Mouse (Mus musculus): ENCODE measurements around the gene Loxl1. TPM values are rescaled to one million over a fixed set of nuclear protein-coding genes. Genes with fewer than 3 reads are reported as not detected.
"Not testable (repeated sequence)": the region's sequence is repeated elsewhere in the genome, so short reads cannot be mapped to it uniquely, and the experiment has no call there.

The Loxl1 gene
- polyA plus RNA-seq, 1 experiment from 2014 or later, result 36.2 TPM

DNA sequence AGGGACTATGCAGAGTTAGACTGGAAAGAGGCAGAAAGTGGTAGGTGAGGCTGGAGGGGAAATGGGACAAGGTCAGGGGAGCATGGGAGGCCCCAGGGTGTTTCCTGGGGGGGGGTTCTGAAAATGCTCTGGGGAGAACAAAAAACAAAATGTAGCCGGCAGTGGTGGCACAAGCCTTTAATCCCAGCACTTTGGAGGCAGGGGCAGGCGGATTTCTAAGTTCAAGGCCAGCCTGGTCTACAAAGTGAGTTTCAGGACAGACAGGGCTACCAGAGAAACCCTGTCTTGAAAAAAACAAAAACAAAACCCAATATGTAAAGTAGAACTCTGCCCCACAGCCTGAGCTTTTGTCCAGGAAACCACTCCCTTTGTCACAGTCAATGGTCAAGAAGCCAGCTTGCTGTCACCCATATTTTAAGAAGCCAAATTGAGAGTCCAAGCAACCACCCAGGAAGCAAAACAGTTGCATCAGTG is 40.9 kb downstream of the Loxl1 start:
- Histone ChIP-seq H3K27me3 (replicated peaks) (no peaks in the 10 kb centered on the region), H3K9ac (no peak overlapping the region), H3K4me1 (replicated peaks) (peaks cover 9% of the 10 kb centered on the region), H3K27ac (no peak overlapping the region), H3K4me2 (replicated peaks) (no peak overlapping the region), H3K36me3 (no peaks in the 10 kb centered on the region), H3K9me3 (no peaks in the 10 kb centered on the region), H3K4me3 (replicated peaks) (no peak overlapping the region)
- 75% methylated on average over 2 of the region's 2 CpGs for WGBS
- ATAC-seq, result no peak

GRCm38 (mm10) chr9:58271551-58271950 is 41.4 kb downstream of the Loxl1 start:
- H3K4me2 ChIP-seq (replicated peaks); ATAC-seq; H3K9ac ChIP-seq; H3K9me3 ChIP-seq; H3K27me3 ChIP-seq (replicated peaks); H3K4me3 ChIP-seq (replicated peaks); H3K36me3 ChIP-seq; H3K27ac ChIP-seq: not testable (repeated sequence)
- H3K4me1 ChIP-seq (replicated peaks), result peaks cover 11% of the 10 kb centered on the region
- 92% methylated on average over 9 of the region's 9 CpGs for WGBS

DNA sequence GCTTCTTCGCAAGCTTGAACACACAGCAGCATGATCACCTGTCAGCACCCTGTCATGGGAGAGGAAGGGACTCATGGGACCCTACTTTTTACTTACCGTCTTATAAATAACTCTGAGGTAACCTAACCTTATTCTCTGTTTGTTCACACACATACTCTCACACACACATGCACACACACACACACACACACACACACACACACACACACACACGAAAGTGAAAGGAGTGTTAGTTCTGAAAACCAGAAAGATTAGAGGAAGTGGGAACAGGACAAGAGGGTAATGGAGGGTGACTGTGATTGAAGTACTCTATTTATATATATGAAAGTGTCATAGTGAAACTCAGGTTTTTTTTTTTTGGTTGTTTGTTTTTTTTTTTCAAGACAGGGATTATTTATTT is 41.9 kb downstream of the Loxl1 start:
- Histone ChIP-seq H3K9ac (no peak overlapping the region), H3K9me3 (no peaks in the 10 kb centered on the region), H3K4me1 (replicated peaks) (peaks cover 14% of the 10 kb centered on the region), H3K4me2 (replicated peaks) (no peak overlapping the region), H3K27ac (no peak overlapping the region), H3K27me3 (replicated peaks) (no peaks in the 10 kb centered on the region), H3K36me3 (no peaks in the 10 kb centered on the region), H3K4me3 (replicated peaks) (no peak overlapping the region)
- 84% methylated on average over 3 of the region's 3 CpGs for WGBS
- ATAC-seq, result no peak

- no peak overlapping the region for H3K4me2 ChIP-seq (replicated peaks)
- no peaks in the 10 kb centered on the region for H3K27me3 ChIP-seq (replicated peaks)
- H3K4me1 ChIP-seq (replicated peaks), result peaks cover 7% of the 10 kb centered on the region
- H3K36me3 ChIP-seq, result no peaks in the 10 kb centered on the region
- H3K4me3 ChIP-seq (replicated peaks), result no peak overlapping the region
- H3K9ac ChIP-seq, result no peak overlapping the region
- H3K9me3 ChIP-seq, result no peaks in the 10 kb centered on the region
- WGBS, result 53% methylated on average over 3 of the region's 3 CpGs
- H3K27ac ChIP-seq, result no peak overlapping the region
- no peak for ATAC-seq
Observed at GRCm38 (mm10) chr9:58270081-58270480, 42.9 kb downstream of the Loxl1 start.

- H3K4me2 ChIP-seq (replicated peaks), result no peak overlapping the region
Observed at GRCm38 (mm10) chr9:58268384-58269313, 44.3 kb downstream of the Loxl1 start.

GRCm38 (mm10) chr9:58267046-58267445 is 45.9 kb downstream of the Loxl1 start:
- Histone ChIP-seq H3K27me3 (replicated peaks) (no peaks in the 10 kb centered on the region), H3K27ac (peak overlapping the region; percentile 3), H3K9ac (no peak overlapping the region), H3K4me2 (replicated peaks) (no peak overlapping the region), H3K36me3 (0 out of 2 replicates have a peak, but pooled peaks cover 5% of the 10 kb centered on the region), H3K9me3 (no peaks in the 10 kb centered on the region), H3K4me3 (replicated peaks) (no peak overlapping the region), H3K4me1 (replicated peaks) (peaks cover 6% of the 10 kb centered on the region; the same call in 1 of the 2 replicates)
- WGBS, result 58% methylated on average over 3 of the region's 3 CpGs
- ATAC-seq, result no peak

More at GRCm38 (mm10) chr9:58268384-58269313, 44.3 kb downstream of the Loxl1 start:
- Histone ChIP-seq H3K27ac (no peak overlapping the region), H3K36me3 (no peaks in the 10 kb centered on the region), H3K9me3 (no peaks in the 10 kb centered on the region), H3K4me1 (replicated peaks) (peaks cover 6% of the 10 kb centered on the region; the same call in 1 of the 2 replicates), H3K4me3 (replicated peaks) (no peak overlapping the region), H3K9ac (no peak overlapping the region), H3K27me3 (replicated peaks) (no peaks in the 10 kb centered on the region)
- ATAC-seq, result no peak
- WGBS, result 53% methylated on average over 12 of the region's 12 CpGs

DNA sequence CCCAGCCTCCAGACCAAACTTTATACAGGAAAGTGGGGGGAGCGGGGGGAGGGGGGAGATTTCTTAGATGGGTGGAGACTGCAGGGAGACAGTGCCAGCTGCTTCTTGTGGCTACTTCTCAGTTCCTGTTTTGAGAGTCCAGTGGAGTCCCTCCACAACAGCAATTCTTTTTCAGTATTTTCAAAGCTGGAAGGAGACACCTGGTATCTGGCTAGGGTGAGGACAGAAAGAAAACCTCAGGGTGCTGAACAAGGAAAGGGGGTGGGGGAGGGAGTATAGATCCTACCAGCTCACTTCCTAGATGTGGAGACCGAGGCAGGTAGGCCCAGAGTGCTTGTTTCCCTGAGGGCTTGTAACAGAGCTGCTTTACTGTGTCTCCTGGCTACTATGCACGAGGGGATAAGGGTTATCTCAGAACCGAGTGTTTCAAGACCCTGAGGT is 46.4 kb downstream of the Loxl1 start:
- peak overlapping the region; percentile 3 for H3K27ac ChIP-seq

GRCm38 (mm10) chr9:58265368-58265767 is 47.6 kb downstream of the Loxl1 start:
- Histone ChIP-seq H3K9me3 (no peaks in the 10 kb centered on the region), H3K4me2 (replicated peaks) (no peak overlapping the region), H3K4me3 (replicated peaks) (no peak overlapping the region), H3K27ac (no peak overlapping the region), H3K9ac (no peak overlapping the region), H3K36me3 (peaks cover 12% of the 10 kb centered on the region; the same call in 1 of the 2 replicates), H3K27me3 (replicated peaks) (no peaks in the 10 kb centered on the region), H3K4me1 (replicated peaks) (peaks cover 6% of the 10 kb centered on the region; the same call in 1 of the 2 replicates)
- WGBS, result 78% methylated on average over 3 of the region's 3 CpGs
- no peak for ATAC-seq

More for the DNA sequence above, 46.4 kb downstream of the Loxl1 start:
- Histone ChIP-seq H3K4me2 (replicated peaks) (no peak overlapping the region), H3K27me3 (replicated peaks) (no peaks in the 10 kb centered on the region), H3K4me3 (replicated peaks) (no peak overlapping the region), H3K9ac (no peak overlapping the region), H3K4me1 (replicated peaks) (peaks cover 6% of the 10 kb centered on the region; the same call in 1 of the 2 replicates), H3K36me3 (peaks cover 8% of the 10 kb centered on the region; the same call in 1 of the 2 replicates), H3K9me3 (no peaks in the 10 kb centered on the region)
- 34% methylated on average over 4 of the region's 4 CpGs for WGBS
- no peak for ATAC-seq

DNA sequence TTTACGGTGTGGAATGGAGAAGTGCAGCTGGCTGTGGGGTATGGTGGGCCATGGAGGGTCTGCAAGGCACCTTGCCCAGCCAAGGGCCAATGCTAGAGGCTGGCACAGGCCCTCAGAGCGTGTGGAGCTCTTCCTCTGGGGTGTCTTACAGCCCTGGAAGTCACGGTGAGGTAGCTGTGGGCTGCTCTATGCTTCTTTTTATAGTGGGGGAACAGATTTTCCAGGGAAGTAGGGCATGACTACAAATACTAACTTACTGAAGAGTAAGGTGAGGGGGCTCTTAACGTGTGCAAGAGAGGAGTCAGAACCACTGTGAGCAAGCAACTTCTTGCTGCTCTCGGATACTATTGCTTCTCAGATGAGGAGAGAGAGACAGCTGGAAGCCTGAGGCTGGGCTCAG is 50.5 kb downstream of the Loxl1 start:
- Histone ChIP-seq H3K4me2 (replicated peaks) (no peak overlapping the region), H3K27me3 (replicated peaks) (no peaks in the 10 kb centered on the region), H3K27ac (no peak overlapping the region), H3K4me3 (replicated peaks) (no peak overlapping the region), H3K36me3 (peaks cover 12% of the 10 kb centered on the region; the same call in 1 of the 2 replicates), H3K4me1 (replicated peaks) (peaks cover 6% of the 10 kb centered on the region; the same call in 1 of the 2 replicates), H3K9ac (no peak overlapping the region), H3K9me3 (no peaks in the 10 kb centered on the region)
- WGBS, result 92% methylated on average over 5 of the region's 5 CpGs
- no peak for ATAC-seq

- 90% methylated on average over 10 of the region's 10 CpGs for WGBS
- Histone ChIP-seq H3K9ac (no peak overlapping the region), H3K4me2 (replicated peaks) (no peak overlapping the region), H3K9me3 (no peaks in the 10 kb centered on the region), H3K4me3 (replicated peaks) (no peak overlapping the region), H3K27me3 (replicated peaks) (no peaks in the 10 kb centered on the region), H3K4me1 (replicated peaks) (peaks cover 3% of the 10 kb centered on the region), H3K36me3 (no peaks in the 10 kb centered on the region; the same call in 1 of the 2 replicates), H3K27ac (no peak overlapping the region)
- ATAC-seq, result no peak
Observed at GRCm38 (mm10) chr9:58255704-58256685, 57.0 kb downstream of the Loxl1 start.

DNA sequence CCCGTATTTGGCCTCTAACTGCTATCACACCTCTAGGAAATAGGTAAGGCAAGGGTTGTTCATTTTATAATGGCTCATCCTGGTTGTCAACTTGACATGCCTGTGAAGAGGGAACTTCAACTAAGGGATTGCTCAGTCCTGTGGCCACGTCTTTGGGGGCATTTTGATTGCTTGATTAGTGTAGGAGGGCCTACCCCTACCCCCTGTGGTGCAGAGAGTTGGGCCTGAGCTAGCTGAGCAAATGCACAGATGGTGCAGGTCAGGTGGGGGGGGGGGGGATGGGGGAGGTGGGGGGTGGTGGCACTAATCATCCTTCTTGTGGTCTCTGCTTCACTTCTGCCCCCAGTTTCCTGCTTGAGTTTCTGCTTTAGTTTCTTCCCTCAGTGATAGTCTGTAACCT is 57.9 kb downstream of the Loxl1 start:
- Histone ChIP-seq H3K27ac (no peak overlapping the region), H3K9me3 (no peaks in the 10 kb centered on the region), H3K4me1 (replicated peaks) (peaks cover 9% of the 10 kb centered on the region), H3K36me3 (no peaks in the 10 kb centered on the region; the same call in 1 of the 2 replicates), H3K4me2 (replicated peaks) (no peak overlapping the region), H3K27me3 (replicated peaks) (no peaks in the 10 kb centered on the region), H3K4me3 (replicated peaks) (no peak overlapping the region), H3K9ac (no peak overlapping the region)
- ATAC-seq, result no peak
- 53% methylated on average over 2 of the region's 2 CpGs for WGBS

GRCm38 (mm10) chr9:58253805-58254122 is 59.2 kb downstream of the Loxl1 start:
- H3K27ac ChIP-seq, result 0 out of 2 replicates have a peak overlapping the region, but pooled peaks have one; percentile 61
- peak overlapping the region; percentile 72 for H3K9ac ChIP-seq
- peak overlapping the region; percentile 83 for H3K4me2 ChIP-seq (replicated peaks)
- not testable (repeated sequence) for H3K36me3 ChIP-seq; H3K27me3 ChIP-seq (replicated peaks); ATAC-seq; H3K9me3 ChIP-seq
- H3K4me3 ChIP-seq (replicated peaks), result peak overlapping the region; percentile 67
- peaks cover 13% of the 10 kb centered on the region for H3K4me1 ChIP-seq (replicated peaks)
- WGBS, result 70% methylated on average over 5 of the region's 5 CpGs
